9 mouse cellular contexts compared by ENCODE assay signal in genomic region chr5:107251751-107252305, GRCm38 (mm10). TPM values are rescaled to one million over a fixed set of nuclear protein-coding genes. Genes with fewer than 3 reads are reported as not detected.
DNase-seq lines count a peak whose midpoint lies in the region; ATAC-seq lines count a peak whose summit lies in the region.
"Had no signal": no experiment of that assay in that cellular context is flagged by ENCODE, and none has a peak within 500 bp of the region (broad histone marks: within the 10 kb centered on the region; RNA-seq: fewer than 3 reads in every experiment).

No protein-coding gene starts in this region.

- H3K27me3 ChIP-seq in forebrain, embryonic 12.5 days = peaks cover 67% of the 10 kb centered on the region
- peaks cover 26% of the 10 kb centered on the region for H3K27me3 ChIP-seq in hindbrain, embryonic 14.5 days (ENCODE audit: control insufficient read depth, insufficient read depth, low read length)
- H3K27me3 ChIP-seq in stomach, embryonic 16.5 days (ENCODE audit: control insufficient read depth, insufficient read depth, low read length) = no peaks in the 10 kb centered on the region
- H3K27me3 ChIP-seq: megakaryocyte, embryonic 14.5 days had no signal

- no peak overlapping the region for H3K4me2 ChIP-seq in forebrain, embryonic 12.5 days
- H3K4me2 ChIP-seq in hindbrain, embryonic 14.5 days (replicated peaks) = no peak overlapping the region
- H3K4me2 ChIP-seq in stomach, embryonic 16.5 days (ENCODE audit: low read depth, low read length) = no peak overlapping the region

- peak; percentile 91 for ATAC-seq in forebrain, embryonic 12.5 days (ENCODE audit: low FRiP score)
- ATAC-seq in hindbrain, embryonic 14.5 days (ENCODE audit: low FRiP score) = peak; percentile 89; the same call in 1 of the 2 replicates
- ATAC-seq in stomach, embryonic 16.5 days (ENCODE audit: insufficient read depth, low FRiP score) = peak; percentile 63; the same call in 1 of the 2 replicates
- ATAC-seq in megakaryocyte, adult 5-6 weeks (ENCODE audit: poor library complexity, severe bottlenecking) = no peak

- H3K36me3 ChIP-seq in forebrain, embryonic 12.5 days (replicated peaks) = no peaks in the 10 kb centered on the region
- H3K36me3 ChIP-seq in hindbrain, embryonic 14.5 days (replicated peaks; ENCODE audit: control insufficient read depth, insufficient read depth) = no peaks in the 10 kb centered on the region
- peaks cover 10% of the 10 kb centered on the region; the same call in 1 of the 2 replicates for H3K36me3 ChIP-seq in stomach, embryonic 16.5 days (ENCODE audit: control insufficient read depth, insufficient read depth, low read length)

- H3K4me1 ChIP-seq in forebrain, embryonic 12.5 days = peaks cover 20% of the 10 kb centered on the region
- H3K4me1 ChIP-seq in hindbrain, embryonic 14.5 days (replicated peaks; ENCODE audit: control insufficient read depth, insufficient read depth, low read length) = peaks cover 7% of the 10 kb centered on the region
- peaks cover 26% of the 10 kb centered on the region for H3K4me1 ChIP-seq in stomach, embryonic 16.5 days (ENCODE audit: control insufficient read depth, insufficient read depth, low read length)

- H3K27ac ChIP-seq in forebrain, embryonic 12.5 days = no peak overlapping the region
- 0 out of 2 replicates have a peak overlapping the region, but pooled peaks have one; percentile 5 for H3K27ac ChIP-seq in hindbrain, embryonic 14.5 days
- peak overlapping the region; percentile 63 for H3K27ac ChIP-seq in stomach, embryonic 16.5 days (ENCODE audit: low read length)

- 5% methylated on average over 3 of the region's 3 CpGs for WGBS in forebrain, embryonic 12.5 days
- WGBS in hindbrain, embryonic 14.5 days = 18% methylated on average over 3 of the region's 3 CpGs
- 20% methylated on average over 3 of the region's 3 CpGs for WGBS in stomach, embryonic 16.5 days

- H3K9ac ChIP-seq in forebrain, embryonic 12.5 days = no peak overlapping the region
- H3K9ac ChIP-seq in hindbrain, embryonic 14.5 days = no peak overlapping the region
- H3K9ac ChIP-seq in stomach, embryonic 16.5 days (ENCODE audit: low read length) = no peak overlapping the region

- no peak overlapping the region for H3K4me3 ChIP-seq in forebrain, embryonic 12.5 days (replicated peaks)
- H3K4me3 ChIP-seq in hindbrain, embryonic 14.5 days (replicated peaks; ENCODE audit: low read length) = no peak overlapping the region
- H3K4me3 ChIP-seq in stomach, embryonic 16.5 days (replicated peaks; ENCODE audit: low read length) = no peak overlapping the region
- H3K4me3 ChIP-seq: megakaryocyte, embryonic 14.5 days had no signal

- H3K9me3 ChIP-seq in forebrain, embryonic 12.5 days = peaks cover 15% of the 10 kb centered on the region; the same call in 1 of the 2 replicates
- 0 out of 2 replicates have a peak, but pooled peaks cover 15% of the 10 kb centered on the region for H3K9me3 ChIP-seq in hindbrain, embryonic 14.5 days (ENCODE audit: control insufficient read depth, low read length)
- H3K9me3 ChIP-seq in stomach, embryonic 16.5 days (replicated peaks; ENCODE audit: control insufficient read depth, low read length) = no peaks in the 10 kb centered on the region

- DNase-seq in cerebellum, postnatal 25 days = peak; percentile 49 to 63
- no peak for DNase-seq in cerebellum, adult 8-10 months
- DNase-seq in hindbrain, embryonic 14.5 days (ENCODE audit: low spot score) = peak; percentile 77
- peak; percentile 35 to 52 for DNase-seq in layer of hippocampus, postnatal 36 days
- peak; percentile 56 for DNase-seq in lung, postnatal 25 days (ENCODE audit: low spot score)

RNA-seq across cellular contexts. Expression of gene Tgfbr3, which starts 37.6 kb away (rescaled TPM):
- polyA plus RNA-seq in forebrain, embryonic 12.5 days (2016; fragmentation: Nextera tagmentation; extraction: Ambion mirVana) = 4.0 and 5.7 TPM in 2 replicates
- polyA plus RNA-seq in hindbrain, embryonic 14.5 days (2014; fragmentation: Nextera tagmentation; extraction: Ambion mirVana) = 7.1 TPM in 2 replicates
- total RNA-seq in layer of hippocampus, postnatal 36 days (2021) = 10 to 100 TPM; 16.7 to 21.4 TPM
- polyA plus RNA-seq in stomach, embryonic 16.5 days (2015; fragmentation: Nextera tagmentation; extraction: Ambion mirVana) = 29.5 and 31.1 TPM in 2 replicates
- total RNA-seq in megakaryocyte, adult 5-6 weeks (2015) = 0.89 and 1.3 TPM in 2 replicates
- 1.3 and 1.7 TPM in 2 replicates for total RNA-seq in megakaryocyte, adult 5-6 weeks (2017)
